Comparison of ENCODE assay signal across 26 mouse cellular contexts in the genomic region with DNA sequence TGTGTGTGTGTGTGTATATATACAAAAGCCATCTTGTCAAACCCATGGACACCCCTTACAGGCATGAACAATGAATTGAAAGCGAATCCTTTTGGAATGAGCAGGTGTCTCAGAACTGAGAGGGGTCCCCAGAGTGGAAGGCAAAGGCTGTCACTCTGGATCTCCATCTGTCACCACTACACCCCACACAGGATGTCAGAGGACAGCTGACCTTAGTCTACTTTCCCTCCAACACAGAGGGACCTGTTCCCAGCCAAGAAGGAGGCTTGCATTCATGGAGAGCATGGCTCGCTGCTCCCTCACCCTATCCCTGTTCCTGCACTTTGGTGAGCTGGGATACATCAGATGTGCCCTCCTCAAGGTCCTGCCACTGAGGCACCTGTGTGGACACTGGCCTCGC. TPM values are rescaled to one million over a fixed set of nuclear protein-coding genes. Genes with fewer than 3 reads are reported as not detected.
DNase-seq lines count a peak whose midpoint lies in the region; ATAC-seq and TF ChIP-seq lines count a peak whose summit lies in the region.
"Had no signal": no experiment of that assay in that cellular context is flagged by ENCODE, and none has a peak within 500 bp of the region (broad histone marks: within the 10 kb centered on the region; RNA-seq: fewer than 3 reads in every experiment).

No protein-coding gene starts in this region.

- H3K4me2 ChIP-seq in hindbrain, embryonic 11.5 days (replicated peaks; ENCODE audit: low read depth, low read length), result no peak overlapping the region
- no peak overlapping the region for H3K4me2 ChIP-seq in midbrain, embryonic 14.5 days (ENCODE audit: low read length)
- H3K4me2 ChIP-seq in kidney, embryonic 16.5 days (replicated peaks; ENCODE audit: low read depth, low read length), result no peak overlapping the region
- H3K4me2 ChIP-seq: heart, embryonic 13.5 days; limb, embryonic 12.5 days; liver, embryonic 11.5 days had no signal

- H3K4me1 ChIP-seq in cortical plate, adult 2 months (ENCODE audit: control insufficient read depth, insufficient read depth, low read length), result peaks cover 16% of the 10 kb centered on the region
- H3K4me1 ChIP-seq in hindbrain, embryonic 11.5 days (replicated peaks; ENCODE audit: control insufficient read depth, insufficient read depth, low read length), result no peaks in the 10 kb centered on the region
- peaks cover 14% of the 10 kb centered on the region for H3K4me1 ChIP-seq in midbrain, embryonic 14.5 days (ENCODE audit: control insufficient read depth, insufficient read depth, low read length)
- no peaks in the 10 kb centered on the region for H3K4me1 ChIP-seq in kidney, embryonic 16.5 days (ENCODE audit: insufficient read depth, low read length)
- H3K4me1 ChIP-seq: heart, embryonic 13.5 days had no signal

- no peaks in the 10 kb centered on the region for H3K36me3 ChIP-seq in hindbrain, embryonic 11.5 days (ENCODE audit: control insufficient read depth, insufficient read depth, low read length)
- no peaks in the 10 kb centered on the region for H3K36me3 ChIP-seq in midbrain, embryonic 14.5 days (ENCODE audit: control insufficient read depth, insufficient read depth, low read length)
- no peaks in the 10 kb centered on the region for H3K36me3 ChIP-seq in kidney, embryonic 16.5 days (ENCODE audit: insufficient read depth, low read length)
- H3K36me3 ChIP-seq: G1E; heart, embryonic 13.5 days; limb, embryonic 12.5 days had no signal

- H3K9ac ChIP-seq in hindbrain, embryonic 11.5 days (ENCODE audit: low read depth, low read length), result no peak overlapping the region
- H3K9ac ChIP-seq in midbrain, embryonic 14.5 days (replicated peaks; ENCODE audit: low read length), result no peak overlapping the region
- no peak overlapping the region for H3K9ac ChIP-seq in kidney, embryonic 16.5 days (replicated peaks; ENCODE audit: low read length)
- H3K9ac ChIP-seq: heart, embryonic 13.5 days; limb, embryonic 12.5 days; liver, postnatal 0 days had no signal

- TF ChIP-seq POLR2A in cortical plate, adult 2 months (IDR thresholded peaks at IDR 0.05; ENCODE audit: extremely low read depth, insufficient read depth, low read length), result no peak

- H3K27me3 ChIP-seq in hindbrain, embryonic 11.5 days (ENCODE audit: control insufficient read depth, insufficient read depth, low read length), result no peaks in the 10 kb centered on the region
- no peaks in the 10 kb centered on the region for H3K27me3 ChIP-seq in midbrain, embryonic 14.5 days (ENCODE audit: control insufficient read depth, insufficient read depth, low read length)
- H3K27me3 ChIP-seq in kidney, embryonic 16.5 days (ENCODE audit: insufficient read depth, low read length), result no peaks in the 10 kb centered on the region
- H3K27me3 ChIP-seq: heart, embryonic 13.5 days; limb, embryonic 12.5 days had no signal

- H3K9me3 ChIP-seq in hindbrain, embryonic 11.5 days (ENCODE audit: control insufficient read depth, low read length), result no peaks in the 10 kb centered on the region
- no peaks in the 10 kb centered on the region for H3K9me3 ChIP-seq in midbrain, embryonic 14.5 days (ENCODE audit: control insufficient read depth, low read length)
- no peaks in the 10 kb centered on the region for H3K9me3 ChIP-seq in kidney, embryonic 16.5 days (ENCODE audit: low read length)
- H3K9me3 ChIP-seq: heart, embryonic 13.5 days had no signal

- no peak for DNase-seq in layer of hippocampus, adult 2 months (ENCODE audit: low spot score in 2 of 2)
- no peak for DNase-seq in layer of hippocampus, postnatal 25 days (ENCODE audit: extremely low spot score in 1 of 2, low spot score in 1 of 2)
- DNase-seq in hindbrain, embryonic 11.5 days (ENCODE audit: low spot score), result no peak
- no peak for DNase-seq in midbrain, embryonic 14.5 days
- DNase-seq in heart, adult 11 months, result no peak
- DNase-seq: adrenal gland, postnatal 36 days; B cell, adult 2 months; cerebellum, adult 9-11 months; gastrocnemius, postnatal 14 days; heart, adult 2 months; heart, postnatal 14 days; kidney, adult 18-20 months; kidney, postnatal 10 days; liver, postnatal 0 days; right cerebral cortex, postnatal 14 days had no signal

- H3K27ac ChIP-seq in layer of hippocampus, adult 2 months, result peak overlapping the region; percentile 83
- H3K27ac ChIP-seq in cortical plate, adult 2 months (ENCODE audit: insufficient read depth, low read length), result peak overlapping the region; percentile 57
- peak overlapping the region; percentile 12; the same call in 1 of the 2 replicates for H3K27ac ChIP-seq in hindbrain, embryonic 11.5 days (ENCODE audit: low read depth, low read length)
- 0 out of 2 replicates have a peak overlapping the region, but pooled peaks have one; percentile 8 for H3K27ac ChIP-seq in midbrain, embryonic 14.5 days (replicated peaks; ENCODE audit: low read depth, low read length)
- no peak overlapping the region for H3K27ac ChIP-seq in kidney, embryonic 16.5 days (ENCODE audit: low read length)
- H3K27ac ChIP-seq: heart, adult 2 months; heart, embryonic 13.5 days; limb, embryonic 12.5 days; macrophage had no signal

- 90% methylated on average over 3 of the region's 3 CpGs for WGBS in hindbrain, embryonic 11.5 days
- 77% methylated on average over 3 of the region's 3 CpGs for WGBS in midbrain, embryonic 14.5 days
- WGBS in kidney, embryonic 16.5 days, result 89% methylated on average over 3 of the region's 3 CpGs

- no peak overlapping the region for H3K4me3 ChIP-seq in layer of hippocampus, adult 2 months
- H3K4me3 ChIP-seq in cortical plate, adult 2 months (ENCODE audit: insufficient read depth, low read length), result no peak overlapping the region
- H3K4me3 ChIP-seq in hindbrain, embryonic 11.5 days (ENCODE audit: low read depth, low read length), result no peak overlapping the region
- no peak overlapping the region for H3K4me3 ChIP-seq in midbrain, embryonic 14.5 days (replicated peaks; ENCODE audit: low read depth, low read length)
- no peak overlapping the region for H3K4me3 ChIP-seq in kidney, embryonic 16.5 days (ENCODE audit: low read length)
- H3K4me3 ChIP-seq: heart, adult 2 months; heart, embryonic 13.5 days; limb, embryonic 12.5 days had no signal

- TF ChIP-seq CTCF in layer of hippocampus, adult 2 months (conservative IDR thresholded peaks at IDR 0.05), result no peak
- no peak for TF ChIP-seq CTCF in cortical plate, adult 2 months (IDR thresholded peaks at IDR 0.05; ENCODE audit: extremely low read depth, insufficient read depth, low read length)

- ATAC-seq in hindbrain, embryonic 11.5 days (ENCODE audit: low FRiP score), result no peak
- no peak for ATAC-seq in midbrain, embryonic 14.5 days (ENCODE audit: low FRiP score, low TSS enrichment)
- ATAC-seq in kidney, embryonic 16.5 days (ENCODE audit: low FRiP score, low TSS enrichment), result no peak
- ATAC-seq: liver, postnatal 0 days; lung, postnatal 0 days; Patski had no signal

RNA-seq across cellular contexts. Expression of a gene that starts 48.0 kb away (rescaled TPM):
- 100 to 1,000 TPM; 276 to 303 TPM for total RNA-seq in layer of hippocampus, adult 2 months (2021)
- total RNA-seq in layer of hippocampus, postnatal 25 days (2021), result 100 to 1,000 TPM; 266 to 285 TPM
- 117 TPM in 2 replicates for polyA plus RNA-seq in cortical plate, adult 2 months (2012; rRNA removed)
- 11.7 and 12.6 TPM in 2 replicates for polyA plus RNA-seq in hindbrain, embryonic 11.5 days (2014; fragmentation: Nextera tagmentation; extraction: Ambion mirVana)
- polyA plus RNA-seq in midbrain, embryonic 14.5 days (2014; fragmentation: Nextera tagmentation; extraction: Ambion mirVana), result 31.7 and 41.9 TPM in 2 replicates
- 0.63 and 1.0 TPM in 2 replicates for polyA plus RNA-seq in kidney, embryonic 16.5 days (2015; fragmentation: Nextera tagmentation; extraction: Ambion mirVana)
- total RNA-seq: CH12.LX; neutrophil, adult 5-6 weeks had no signal
- polyA plus RNA-seq: G1E; heart, adult 2 months; macrophage; Patski had no signal
